Mouse (Mus musculus): ENCODE results near the gene Pkig. TPM values are rescaled to one million over a fixed set of nuclear protein-coding genes. Genes with fewer than 3 reads are reported as not detected.
"Not testable (repeated sequence)": the region's sequence is repeated elsewhere in the genome, so short reads cannot be mapped to it uniquely, and the experiment has no call there.

Pkig gene
- polyA plus RNA-seq, 1 experiment from 2014 or later: 156 TPM

DNA sequence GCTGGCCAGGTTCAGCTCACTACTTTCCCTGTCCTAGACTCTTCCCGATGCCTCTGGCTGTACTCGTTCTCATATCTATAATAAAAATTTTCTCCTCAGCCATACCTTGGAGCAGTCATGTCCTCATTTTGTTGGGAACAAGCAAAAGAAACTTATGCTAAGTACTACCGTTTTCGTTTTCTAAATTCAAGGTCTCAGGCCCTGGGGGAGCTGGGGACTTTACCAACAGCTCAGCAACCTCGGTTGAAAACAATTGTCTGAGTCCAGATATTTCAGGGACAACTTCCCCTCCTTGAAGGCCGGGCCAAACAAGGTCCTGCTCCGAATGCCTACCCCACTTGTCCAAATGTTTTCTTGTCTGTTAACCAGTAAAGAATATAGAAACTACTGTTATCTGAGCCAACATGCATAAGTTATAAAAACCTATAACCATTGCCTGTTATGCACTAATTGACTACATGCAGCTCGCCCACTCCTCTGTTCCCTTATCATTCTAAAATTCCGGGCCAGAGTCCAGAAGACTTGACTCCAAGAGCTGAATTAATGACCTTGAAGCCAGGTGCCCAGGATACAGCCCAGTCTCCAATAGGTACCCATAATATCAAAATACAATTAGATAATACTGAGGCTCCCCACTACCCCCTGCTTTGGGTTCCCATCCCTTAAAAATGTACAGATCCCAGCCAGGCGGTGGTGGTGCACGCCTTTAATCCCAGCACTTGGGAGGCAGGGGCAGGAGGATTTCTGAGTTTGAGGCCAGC, 12.3 kb upstream of the Pkig start:
- Histone ChIP-seq H3K27me3 (no peaks in the 10 kb centered on the region), H3K4me1 (peaks cover 17% of the 10 kb centered on the region), H3K27ac (no peak overlapping the region), H3K4me2 (peak overlapping the region; percentile 61), H3K4me3 (replicated peaks) (no peak overlapping the region), H3K9ac (no peak overlapping the region), H3K36me3 (replicated peaks) (no peaks in the 10 kb centered on the region), H3K9me3 (no peaks in the 10 kb centered on the region; the same call in 1 of the 2 replicates)
- no peak for ATAC-seq (ENCODE audit: low FRiP score)
- 78% methylated on average over 11 of the region's 11 CpGs for WGBS

DNA sequence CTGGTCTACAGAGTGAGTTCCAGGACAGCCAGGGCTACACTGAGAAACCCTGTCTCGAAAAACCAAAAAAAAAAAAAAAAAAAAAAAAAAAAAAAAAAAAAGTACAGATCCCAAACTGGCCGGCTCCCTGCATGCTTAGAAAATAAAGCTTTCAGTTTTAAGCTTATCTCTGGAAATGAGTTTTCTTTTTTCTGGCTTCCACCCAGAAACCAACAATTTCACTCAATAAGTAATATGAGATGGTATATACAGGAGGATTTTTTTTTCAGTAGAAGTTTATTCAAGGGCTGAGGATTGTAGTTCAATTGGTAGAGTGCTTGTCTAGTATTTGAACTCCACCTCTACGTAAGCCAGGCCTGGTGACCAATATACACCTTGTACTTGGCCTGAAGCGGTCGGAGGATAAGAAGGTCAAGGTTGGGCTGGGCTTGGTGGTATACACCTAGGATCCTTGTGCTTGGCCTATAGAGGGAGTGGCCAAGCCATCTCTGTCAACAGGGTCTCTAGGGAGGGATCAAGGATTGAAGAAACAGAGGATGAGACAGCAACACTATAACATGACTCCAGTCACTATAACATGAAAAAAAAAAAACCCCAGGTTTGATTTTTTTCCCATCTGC, 11.6 kb upstream of the Pkig start:
- no peak overlapping the region for H3K4me3 ChIP-seq (replicated peaks)
- 92% methylated on average over 5 of the region's 5 CpGs for WGBS

DNA sequence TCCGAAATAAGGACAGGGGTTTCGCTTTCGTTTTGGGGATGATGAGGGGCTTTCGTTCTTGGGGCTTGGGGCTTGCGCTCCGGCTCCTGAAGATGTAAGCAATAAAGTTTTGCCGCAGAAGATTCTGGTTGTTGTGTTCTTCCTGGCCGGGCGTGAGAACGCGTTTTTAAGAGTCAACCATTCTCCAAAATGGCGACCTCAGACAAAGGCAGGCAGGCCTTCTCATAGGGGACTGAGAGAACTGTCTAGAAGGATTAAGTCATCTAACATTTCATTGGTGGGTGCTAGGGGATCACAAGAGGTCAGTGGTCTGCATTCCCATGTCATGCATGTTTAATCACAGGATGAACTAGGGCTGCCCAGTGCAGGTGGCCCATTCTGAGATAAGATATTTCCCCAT, 2.5 kb upstream of the Pkig start:
- H3K4me1 ChIP-seq: peaks cover 12% of the 10 kb centered on the region
- H3K27ac ChIP-seq; H3K4me3 ChIP-seq (replicated peaks); H3K9ac ChIP-seq; H3K27me3 ChIP-seq; H3K9me3 ChIP-seq; ATAC-seq (ENCODE audit: low FRiP score); H3K4me2 ChIP-seq; H3K36me3 ChIP-seq (replicated peaks): not testable (repeated sequence)
- 97% methylated on average over 8 of the region's 12 CpGs for WGBS

More for the DNA sequence above, 11.6 kb upstream of the Pkig start:
- Histone ChIP-seq H3K36me3 (replicated peaks) (no peaks in the 10 kb centered on the region), H3K9me3 (no peaks in the 10 kb centered on the region; the same call in 1 of the 2 replicates), H3K4me2 (no peak overlapping the region), H3K27ac (no peak overlapping the region), H3K27me3 (no peaks in the 10 kb centered on the region), H3K4me1 (peaks cover 17% of the 10 kb centered on the region), H3K9ac (no peak overlapping the region)
- ATAC-seq (ENCODE audit: low FRiP score): no peak

DNA sequence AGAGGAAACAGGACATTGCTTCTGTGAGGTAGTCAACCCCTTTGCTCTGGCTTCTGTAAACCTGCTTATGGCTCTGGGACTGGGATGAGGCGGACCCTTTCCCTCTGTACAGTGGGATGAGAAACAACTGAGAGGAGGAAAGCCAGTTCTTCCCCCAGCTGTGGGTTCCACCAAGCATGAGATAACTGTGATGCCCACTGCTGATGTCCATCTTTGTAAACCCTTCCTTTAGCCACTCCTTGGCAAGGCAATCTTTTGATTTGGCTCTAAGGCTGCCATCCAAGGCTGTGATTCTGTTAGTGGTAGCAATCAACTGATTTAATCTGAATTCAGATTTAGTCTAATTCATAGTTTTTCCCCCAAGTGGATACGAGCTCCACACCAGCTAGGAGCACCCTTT, 700 bp upstream of the Pkig start:
- Histone ChIP-seq H3K27me3 (no peaks in the 10 kb centered on the region), H3K4me1 (peaks cover 23% of the 10 kb centered on the region), H3K4me2 (no peak overlapping the region), H3K4me3 (replicated peaks) (no peak overlapping the region), H3K9ac (no peak overlapping the region), H3K27ac (no peak overlapping the region), H3K36me3 (replicated peaks) (no peaks in the 10 kb centered on the region), H3K9me3 (no peaks in the 10 kb centered on the region)
- WGBS: 75% methylated on average over 2 of the region's 2 CpGs
- ATAC-seq (ENCODE audit: low FRiP score): no peak

DNA sequence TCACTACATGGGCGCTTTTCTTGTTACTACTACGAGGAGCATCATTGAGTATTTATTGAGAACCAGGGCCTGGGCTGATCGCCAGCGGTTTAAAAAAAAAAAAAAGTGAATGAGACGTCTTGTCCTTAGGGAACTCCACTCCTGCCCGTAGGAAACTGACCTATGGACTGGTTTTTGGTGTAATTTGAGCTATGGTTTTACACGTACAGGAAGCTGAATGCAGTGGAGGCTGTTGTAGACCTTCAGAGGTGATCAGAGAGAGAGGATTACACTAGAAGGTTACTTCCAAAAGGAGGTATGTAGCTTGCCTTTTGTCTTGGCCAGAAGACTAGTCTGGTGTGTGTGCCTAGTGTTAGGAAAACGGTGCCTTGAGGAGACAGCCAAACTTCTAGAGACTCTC, 755 bp downstream of the Pkig start:
- H3K4me3 ChIP-seq (replicated peaks): peak overlapping the region; percentile 69
- H3K27me3 ChIP-seq: no peaks in the 10 kb centered on the region
- peak; percentile 17; the same call in 1 of the 2 replicates for ATAC-seq (ENCODE audit: low FRiP score)
- H3K4me2 ChIP-seq: peak overlapping the region; percentile 55
- no peaks in the 10 kb centered on the region for H3K9me3 ChIP-seq
- WGBS: under 1% methylated on average over 8 of the region's 8 CpGs
- peak overlapping the region; percentile 77 for H3K9ac ChIP-seq
- H3K36me3 ChIP-seq (replicated peaks): 0 out of 2 replicates have a peak, but pooled peaks cover under 1% of the 10 kb centered on the region
- peaks cover 23% of the 10 kb centered on the region for H3K4me1 ChIP-seq
- no peak overlapping the region for H3K27ac ChIP-seq

DNA sequence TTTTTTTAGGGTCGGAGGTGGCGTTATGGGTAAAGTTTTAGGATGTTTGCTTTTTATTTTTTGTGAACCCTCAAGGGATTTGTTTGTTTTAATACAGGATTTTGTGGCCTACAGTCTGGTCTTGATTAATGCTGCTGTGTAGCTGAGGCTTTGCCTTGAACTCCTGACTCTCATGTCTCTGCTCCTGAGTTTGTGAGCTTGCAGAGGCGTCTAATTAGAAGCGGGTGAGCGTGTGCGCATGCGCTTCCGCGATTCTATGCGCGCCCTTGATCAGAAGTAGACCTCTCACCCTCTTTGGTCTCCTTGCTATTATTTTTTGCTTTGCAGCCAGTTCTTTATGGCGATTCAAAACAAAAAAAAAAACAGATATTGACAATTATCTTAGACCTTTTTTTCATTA, 1.2 kb downstream of the Pkig start:
- no peak for ATAC-seq (ENCODE audit: low FRiP score)
- WGBS: 84% methylated on average over 12 of the region's 12 CpGs
- Histone ChIP-seq H3K27me3 (no peaks in the 10 kb centered on the region), H3K9me3 (no peaks in the 10 kb centered on the region), H3K27ac (no peak overlapping the region), H3K4me3 (replicated peaks) (peak overlapping the region; percentile 69), H3K9ac (peak overlapping the region; percentile 77), H3K36me3 (replicated peaks) (0 out of 2 replicates have a peak, but pooled peaks cover 4% of the 10 kb centered on the region), H3K4me2 (peak overlapping the region; percentile 55), H3K4me1 (peaks cover 23% of the 10 kb centered on the region)

DNA sequence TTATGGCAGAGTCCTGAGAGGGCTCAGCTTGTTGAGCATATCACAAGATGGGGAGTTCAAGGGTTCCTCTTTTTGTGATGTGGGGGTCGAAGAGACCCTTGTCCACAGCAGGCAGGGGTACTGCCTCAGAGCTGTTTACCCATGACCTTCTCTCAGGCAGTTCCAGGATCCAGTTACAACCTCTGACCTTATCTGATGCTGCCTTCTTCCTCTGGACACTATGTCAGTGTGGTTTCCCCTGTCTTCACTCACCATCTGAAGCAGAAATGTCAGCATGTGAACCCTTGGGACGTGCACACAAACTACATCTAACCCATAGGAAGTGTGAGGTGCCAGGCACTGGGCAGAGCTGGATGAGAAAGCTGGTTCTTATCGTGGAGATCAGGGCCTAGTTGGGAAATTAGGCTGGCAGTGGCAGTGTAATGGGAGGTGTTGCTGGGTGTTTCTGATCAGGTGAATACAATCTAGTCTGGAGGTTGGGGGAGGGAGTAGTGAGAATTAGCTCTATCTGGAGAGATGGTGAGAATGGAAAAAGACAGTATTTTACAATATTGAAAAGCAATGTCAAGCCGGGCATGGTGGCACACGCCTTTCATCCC, 2.0 kb downstream of the Pkig start:
- Histone ChIP-seq H3K27me3 (no peaks in the 10 kb centered on the region), H3K4me2 (no peak overlapping the region), H3K9ac (no peak overlapping the region), H3K4me3 (replicated peaks) (no peak overlapping the region), H3K27ac (no peak overlapping the region), H3K4me1 (peaks cover 23% of the 10 kb centered on the region), H3K36me3 (replicated peaks) (0 out of 2 replicates have a peak, but pooled peaks cover 4% of the 10 kb centered on the region), H3K9me3 (no peaks in the 10 kb centered on the region)
- 84% methylated on average over 5 of the region's 5 CpGs for WGBS
- ATAC-seq (ENCODE audit: low FRiP score): no peak

DNA sequence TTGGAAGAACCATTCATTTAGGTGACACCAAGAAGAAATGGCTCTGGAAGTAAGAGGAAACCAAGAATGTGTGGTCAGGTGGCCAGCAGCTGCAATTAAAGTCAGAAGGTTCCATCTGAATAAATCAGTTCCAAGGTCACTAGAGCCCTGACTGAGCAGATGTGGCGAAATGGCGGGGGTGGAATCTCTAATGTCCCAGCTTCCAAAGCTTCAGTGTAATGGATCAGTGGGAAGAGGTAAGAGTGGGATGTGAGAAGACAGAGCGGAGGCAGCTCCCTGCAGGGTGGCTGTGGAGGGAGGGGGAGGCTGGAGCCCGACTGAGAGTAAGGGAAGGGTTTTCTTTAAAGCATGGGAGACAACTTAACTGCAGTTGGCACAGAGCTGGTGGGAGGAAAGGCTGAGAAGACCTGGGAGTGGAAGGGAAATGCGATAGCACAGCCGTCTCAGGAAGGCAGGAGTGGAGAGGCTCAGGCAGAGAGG, 3.2 kb downstream of the Pkig start:
- Histone ChIP-seq H3K4me1 (peaks cover 23% of the 10 kb centered on the region), H3K9ac (no peak overlapping the region), H3K36me3 (replicated peaks) (0 out of 2 replicates have a peak, but pooled peaks cover 4% of the 10 kb centered on the region), H3K9me3 (no peaks in the 10 kb centered on the region; the same call in 1 of the 2 replicates), H3K4me2 (no peak overlapping the region), H3K4me3 (replicated peaks) (no peak overlapping the region), H3K27ac (no peak overlapping the region), H3K27me3 (no peaks in the 10 kb centered on the region)
- ATAC-seq (ENCODE audit: low FRiP score): no peak
- 70% methylated on average over 6 of the region's 6 CpGs for WGBS

DNA sequence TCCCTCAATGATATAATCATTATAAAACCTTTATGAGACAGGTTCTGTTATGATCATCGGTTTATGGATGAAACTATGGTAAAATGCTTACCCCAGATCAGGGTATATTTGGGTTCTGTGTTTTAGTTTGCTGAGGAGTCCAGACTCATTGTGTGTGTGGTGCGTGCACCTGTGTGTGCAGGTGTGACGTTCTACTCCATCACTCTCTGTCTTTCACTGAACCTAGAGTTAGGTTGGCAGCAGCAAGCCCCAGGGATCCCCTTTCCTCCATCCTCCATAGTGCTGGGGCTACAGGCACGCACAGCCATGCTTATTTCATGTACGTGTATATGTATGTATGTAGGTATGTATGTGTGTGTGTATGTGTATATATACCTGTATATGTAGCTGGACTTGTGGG, 3.9 kb downstream of the Pkig start:
- Histone ChIP-seq H3K9me3 (no peaks in the 10 kb centered on the region; the same call in 1 of the 2 replicates), H3K9ac (no peak overlapping the region), H3K4me2 (no peak overlapping the region), H3K27me3 (no peaks in the 10 kb centered on the region), H3K4me1 (peaks cover 23% of the 10 kb centered on the region), H3K27ac (no peak overlapping the region), H3K36me3 (replicated peaks) (0 out of 2 replicates have a peak, but pooled peaks cover 4% of the 10 kb centered on the region), H3K4me3 (replicated peaks) (no peak overlapping the region)
- ATAC-seq (ENCODE audit: low FRiP score): no peak
- 94% methylated on average over 5 of the region's 5 CpGs for WGBS

DNA sequence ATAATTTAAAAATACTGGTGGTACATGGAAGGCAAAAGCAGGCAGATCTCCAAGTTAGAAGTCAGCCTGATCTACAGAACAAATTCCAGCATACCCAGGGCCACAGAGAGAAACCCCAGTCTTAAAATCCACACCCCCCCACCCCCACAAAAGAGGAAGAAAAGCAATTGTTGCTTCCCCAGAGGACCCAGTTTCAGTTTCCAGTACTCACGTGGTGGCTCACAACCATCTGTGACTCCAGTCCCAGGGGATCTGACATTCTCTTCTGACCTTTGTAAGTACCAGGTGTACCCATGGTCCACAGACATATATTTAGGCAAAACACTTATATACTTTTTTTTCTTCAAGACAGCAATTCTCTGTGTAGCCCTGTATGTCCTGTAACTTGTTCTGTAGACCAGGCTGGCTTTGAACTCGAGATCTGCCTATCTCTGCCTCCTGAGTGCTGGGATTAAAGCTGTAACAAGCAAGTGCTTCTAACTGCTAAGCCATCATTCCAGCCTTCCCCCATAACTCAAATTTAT, 4.6 kb downstream of the Pkig start:
- H3K9me3 ChIP-seq: no peaks in the 10 kb centered on the region; the same call in 1 of the 2 replicates
- no peak overlapping the region for H3K9ac ChIP-seq
- H3K27me3 ChIP-seq: no peaks in the 10 kb centered on the region
- no peak overlapping the region for H3K4me2 ChIP-seq
- H3K4me1 ChIP-seq: peaks cover 23% of the 10 kb centered on the region
- ATAC-seq (ENCODE audit: low FRiP score): no peak
- H3K36me3 ChIP-seq (replicated peaks): 0 out of 2 replicates have a peak, but pooled peaks cover 4% of the 10 kb centered on the region
- no peak overlapping the region for H3K27ac ChIP-seq
- H3K4me3 ChIP-seq (replicated peaks): no peak overlapping the region
- WGBS: 84% methylated on average over 2 of the region's 2 CpGs

DNA sequence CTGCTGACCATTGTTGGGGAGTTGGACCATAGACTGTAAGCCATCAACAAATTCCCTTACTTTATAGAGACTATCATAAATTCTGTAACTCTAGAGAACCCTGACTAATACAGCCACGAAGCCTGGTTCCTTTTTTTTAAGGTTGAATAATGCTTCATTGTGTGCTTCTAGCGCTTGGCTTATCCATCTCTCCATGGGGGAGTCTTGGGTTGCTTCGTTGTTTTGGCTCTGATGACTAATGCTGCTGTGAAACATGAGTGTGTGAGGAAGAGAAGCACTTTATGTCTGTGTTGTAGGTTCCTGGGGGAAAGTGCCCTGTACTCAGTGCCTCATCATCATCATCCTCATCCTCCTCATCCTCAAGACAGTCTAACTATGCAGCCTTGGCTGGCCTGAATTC, 5.7 kb downstream of the Pkig start:
- Histone ChIP-seq H3K4me3 (replicated peaks) (no peak overlapping the region), H3K4me1 (peaks cover 22% of the 10 kb centered on the region), H3K9ac (no peak overlapping the region), H3K4me2 (no peak overlapping the region), H3K9me3 (no peaks in the 10 kb centered on the region; the same call in 1 of the 2 replicates), H3K36me3 (replicated peaks) (0 out of 2 replicates have a peak, but pooled peaks cover 4% of the 10 kb centered on the region), H3K27ac (no peak overlapping the region), H3K27me3 (no peaks in the 10 kb centered on the region)
- ATAC-seq (ENCODE audit: low FRiP score): no peak
- 73% methylated on average over 3 of the region's 3 CpGs for WGBS

DNA sequence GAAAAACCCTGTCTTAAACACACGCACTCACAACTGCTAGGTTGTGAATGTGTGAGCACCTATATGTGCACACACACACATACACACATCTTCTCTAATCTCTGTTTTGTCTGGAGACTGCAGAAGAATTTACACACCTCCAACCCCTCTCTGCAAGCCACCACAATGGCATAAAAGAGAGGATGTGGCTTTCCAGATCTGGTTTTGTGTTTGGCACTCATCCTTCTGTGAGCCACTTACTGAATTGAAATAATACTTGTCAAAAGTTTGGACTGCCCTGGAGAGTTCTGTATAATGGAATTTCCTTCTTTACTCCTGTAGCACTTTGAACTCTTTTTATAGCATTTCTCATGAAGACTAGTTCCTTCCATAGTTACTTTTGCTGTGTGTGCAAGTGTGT, 8.9 kb downstream of the Pkig start:
- Histone ChIP-seq H3K27me3 (no peaks in the 10 kb centered on the region), H3K4me1 (no peaks in the 10 kb centered on the region), H3K4me3 (replicated peaks) (no peak overlapping the region), H3K9me3 (no peaks in the 10 kb centered on the region; the same call in 1 of the 2 replicates), H3K27ac (no peak overlapping the region), H3K36me3 (replicated peaks) (0 out of 2 replicates have a peak, but pooled peaks cover 4% of the 10 kb centered on the region), H3K4me2 (no peak overlapping the region), H3K9ac (no peak overlapping the region)
- WGBS: 93% methylated on average over 1 of the region's 1 CpGs
- ATAC-seq (ENCODE audit: low FRiP score): no peak
